Mouse (Mus musculus) CD4-positive naive resting alpha-beta T cell, adult 76 days (primary cell): ENCODE data around the gene Fndc8. TPM values are rescaled to one million over a fixed set of nuclear protein-coding genes. Genes with fewer than 3 reads are reported as not detected.

Experiments used
- total RNA-seq: library from RNA; stranded (reverse); gene quantifications from one replicate; pipeline ENCODE4 v1.2.4, GENCODE M21; 2023

Fndc8 gene
- total RNA-seq = not detected

DNA sequence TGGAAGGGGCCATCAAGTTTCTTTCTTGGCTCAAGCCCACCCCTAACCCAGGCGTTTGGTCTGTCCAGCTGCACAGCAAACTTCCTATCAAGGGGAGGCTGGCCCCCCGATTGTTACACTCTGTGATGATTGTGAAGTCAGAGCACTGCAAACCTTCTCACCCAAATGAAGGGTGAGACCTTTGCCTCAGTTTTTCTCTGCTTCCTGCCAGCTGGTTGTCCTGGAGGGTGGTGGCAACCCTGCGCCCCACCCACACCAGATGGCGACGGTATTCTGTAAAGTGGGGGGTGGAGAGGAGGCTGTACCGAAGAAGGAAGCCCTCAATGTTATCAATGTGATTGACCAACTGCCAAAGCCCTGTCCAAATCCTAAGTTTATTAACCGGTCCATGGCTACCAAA, at the start of gene Fndc8:
Gene Fndc8 (plus strand): TSS at position 189 of the 400 bp plus-strand sequence.

GRCm38 (mm10) chr11:82871031-82871446, 20.9 kb upstream of the Fndc8 start, which contains the start of gene Rffl:
Gene Rffl, minus strand, starts transcription at chr11:82871210.

DNA sequence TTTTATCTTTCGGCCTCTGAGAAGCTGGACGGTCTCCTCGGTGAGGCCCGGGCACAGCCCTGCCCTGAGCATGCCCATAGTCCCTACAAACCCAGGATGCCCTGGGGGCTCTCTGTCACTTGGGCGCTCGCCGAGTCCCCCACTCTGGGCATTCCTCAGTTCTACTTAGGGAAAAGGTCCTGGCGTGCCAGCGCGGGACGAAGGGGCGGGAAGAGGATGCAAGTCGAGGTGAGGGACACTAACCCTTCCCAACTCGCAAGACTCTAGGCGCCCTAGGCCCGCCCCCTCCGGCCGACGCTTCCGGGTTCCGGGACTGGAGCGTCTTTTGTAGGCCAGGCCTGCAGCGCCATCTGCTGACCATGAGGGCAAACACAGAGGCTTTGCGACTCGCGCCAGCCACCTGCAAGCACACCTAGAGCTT, 1.6 kb upstream of the Fndc8 start, which contains the start of gene Rad51d:
Gene Rad51d (minus strand): TSS at position 273 of the 421 bp plus-strand sequence.

GRCm38 (mm10) chr11:82907651-82908607, 16.0 kb downstream of the Fndc8 start, which contains the start of gene Nle1:
Gene Nle1, minus strand, starts transcription at chr11:82908411.

GRCm38 (mm10) chr11:82910250-82910649, 18.3 kb downstream of the Fndc8 start, which contains the start of gene Unc45b:
Gene Unc45b, plus strand, starts transcription at chr11:82910550.

Other genes with a start within 250 kb of the Fndc8 start
- 0.79 TPM for gene Cct6b, start 127.8 kb upstream of the Fndc8 start, total RNA-seq
- 41.2 TPM for gene Zfp830, start 127.8 kb upstream of the Fndc8 start, total RNA-seq
- gene Lig3, start 111.0 kb upstream of the Fndc8 start, total RNA-seq = 41.7 TPM
- 18.8 TPM for gene Rffl, start 20.9 kb upstream of the Fndc8 start, total RNA-seq
- gene Rad51d, start 1.5 kb upstream of the Fndc8 start, total RNA-seq = 15.1 TPM
- 77.4 TPM for gene Nle1, start 16.3 kb downstream of the Fndc8 start, total RNA-seq
- gene Unc45b, start 18.4 kb downstream of the Fndc8 start, total RNA-seq = not detected
- 40.0 TPM for gene Slfn5, start 59.2 kb downstream of the Fndc8 start, total RNA-seq
- gene Slfn9, start 99.7 kb downstream of the Fndc8 start, total RNA-seq = 15.5 TPM
- 52.1 TPM for gene Slfn8, start 128.7 kb downstream of the Fndc8 start, total RNA-seq
- 173 TPM for gene Slfn2, start 173.0 kb downstream of the Fndc8 start, total RNA-seq
- 113 TPM for gene Slfn1, start 224.7 kb downstream of the Fndc8 start, total RNA-seq